Mouse (Mus musculus): ENCODE measurements at regions not wholly inside any gene's neighbourhood (a gene's known extent, or its start where the extent isn't known, plus 50 kb on each side); places are given as distances from the start of the nearest gene placed in this dataset.

DNA sequence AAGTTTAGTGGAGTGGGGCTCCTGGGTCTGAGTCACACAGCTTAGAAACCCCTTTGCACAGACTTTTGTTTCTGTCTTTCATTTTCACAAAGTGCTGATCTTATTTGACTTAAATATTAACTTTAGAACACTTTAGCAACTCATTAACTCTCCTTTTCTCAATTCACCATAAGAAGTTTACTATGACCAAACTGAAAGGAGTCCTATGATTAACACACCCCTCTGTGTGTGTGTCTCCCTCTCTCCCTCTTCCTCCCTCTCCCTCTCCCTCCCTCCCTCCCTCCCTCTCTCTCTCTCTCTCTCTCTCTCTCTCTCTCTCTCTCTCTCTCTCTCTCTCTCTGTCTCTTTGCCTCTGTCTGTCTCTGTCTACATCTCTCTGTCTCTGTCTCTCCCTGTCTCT lies 551.0 kb upstream of the Tenm4 start:
- H3K9me3 ChIP-seq (replicated peaks; ENCODE audit: control insufficient read depth, low read length): no peaks in the 10 kb centered on the region
- no peak for DNase-seq (ENCODE audit: low spot score)
- no peak for ATAC-seq
- H3K27me3 ChIP-seq (replicated peaks; ENCODE audit: control insufficient read depth, insufficient read depth, low read length): no peaks in the 10 kb centered on the region
- no peaks in the 10 kb centered on the region for H3K4me1 ChIP-seq (ENCODE audit: control insufficient read depth, insufficient read depth, low read length)
- no peaks in the 10 kb centered on the region for H3K36me3 ChIP-seq (ENCODE audit: control insufficient read depth, insufficient read depth, low read length)
- H3K27ac ChIP-seq (ENCODE audit: low read depth, low read length): no peak overlapping the region
- no peak overlapping the region for H3K9ac ChIP-seq (ENCODE audit: low read length)
- no peak overlapping the region for H3K4me3 ChIP-seq (ENCODE audit: low read depth, low read length)
- H3K4me2 ChIP-seq (ENCODE audit: low read length): no peak overlapping the region

DNA sequence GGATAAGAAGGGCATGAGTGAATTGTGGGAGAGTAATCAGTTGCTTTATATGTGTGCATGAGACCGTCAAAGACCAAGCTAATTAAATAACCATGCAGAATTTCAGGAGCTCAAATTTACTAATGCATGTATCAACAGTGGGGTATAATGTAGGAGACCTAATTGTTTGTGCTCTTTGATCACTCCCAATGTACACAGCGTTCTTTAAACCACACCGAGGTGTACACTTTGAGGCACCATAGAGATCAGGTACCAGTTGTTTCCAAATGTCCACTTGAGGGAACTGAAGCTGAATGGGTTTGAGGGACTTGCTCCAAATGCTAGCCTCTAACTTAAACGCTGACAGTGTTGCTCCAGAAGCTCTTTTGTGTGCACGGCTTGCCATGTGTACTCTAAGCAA lies 530.4 kb upstream of the Tenm4 start:
- 53% methylated on average over 5 of the region's 5 CpGs for WGBS
- no peak overlapping the region for H3K4me2 ChIP-seq (ENCODE audit: low read length)
- H3K27me3 ChIP-seq (replicated peaks; ENCODE audit: control insufficient read depth, insufficient read depth, low read length): no peaks in the 10 kb centered on the region
- H3K27ac ChIP-seq (ENCODE audit: low read depth, low read length): no peak overlapping the region
- no peak for DNase-seq (ENCODE audit: low spot score)
- no peak for ATAC-seq
- H3K4me3 ChIP-seq (ENCODE audit: low read depth, low read length): no peak overlapping the region
- H3K36me3 ChIP-seq (ENCODE audit: control insufficient read depth, insufficient read depth, low read length): no peaks in the 10 kb centered on the region
- H3K9ac ChIP-seq (ENCODE audit: low read length): no peak overlapping the region
- H3K9me3 ChIP-seq (replicated peaks; ENCODE audit: control insufficient read depth, low read length): no peaks in the 10 kb centered on the region
- H3K4me1 ChIP-seq (ENCODE audit: control insufficient read depth, insufficient read depth, low read length): no peaks in the 10 kb centered on the region

DNA sequence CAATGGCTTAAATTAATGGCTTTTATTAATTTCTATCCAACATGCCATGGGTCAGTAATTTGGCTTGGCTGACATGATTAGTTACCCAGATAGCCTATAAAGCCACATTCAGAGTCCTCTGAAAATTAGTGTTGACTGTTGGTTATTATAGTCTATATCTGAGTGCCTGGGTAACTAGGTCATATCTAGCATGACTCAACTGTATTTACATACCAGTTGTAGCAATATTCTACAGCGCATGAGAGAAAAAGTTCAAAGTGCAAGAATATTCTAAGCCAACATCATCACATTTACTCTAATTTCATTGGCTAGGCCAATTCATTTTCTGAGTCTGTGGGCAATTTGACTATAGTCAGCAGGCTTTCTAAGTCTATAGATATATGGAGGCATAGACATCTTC lies 496.7 kb upstream of the Tenm4 start:
- DNase-seq (ENCODE audit: low spot score): no peak
- no peaks in the 10 kb centered on the region for H3K4me1 ChIP-seq (ENCODE audit: control insufficient read depth, insufficient read depth, low read length)
- H3K9ac ChIP-seq (ENCODE audit: low read length): no peak overlapping the region
- H3K9me3 ChIP-seq (replicated peaks; ENCODE audit: control insufficient read depth, low read length): no peaks in the 10 kb centered on the region
- ATAC-seq: no peak
- 98% methylated on average over 1 of the region's 1 CpGs for WGBS
- H3K4me3 ChIP-seq (ENCODE audit: low read depth, low read length): no peak overlapping the region
- no peak overlapping the region for H3K4me2 ChIP-seq (ENCODE audit: low read length)
- no peak overlapping the region for H3K27ac ChIP-seq (ENCODE audit: low read depth, low read length)
- no peaks in the 10 kb centered on the region for H3K27me3 ChIP-seq (replicated peaks; ENCODE audit: control insufficient read depth, insufficient read depth, low read length)
- no peaks in the 10 kb centered on the region for H3K36me3 ChIP-seq (ENCODE audit: control insufficient read depth, insufficient read depth, low read length)

DNA sequence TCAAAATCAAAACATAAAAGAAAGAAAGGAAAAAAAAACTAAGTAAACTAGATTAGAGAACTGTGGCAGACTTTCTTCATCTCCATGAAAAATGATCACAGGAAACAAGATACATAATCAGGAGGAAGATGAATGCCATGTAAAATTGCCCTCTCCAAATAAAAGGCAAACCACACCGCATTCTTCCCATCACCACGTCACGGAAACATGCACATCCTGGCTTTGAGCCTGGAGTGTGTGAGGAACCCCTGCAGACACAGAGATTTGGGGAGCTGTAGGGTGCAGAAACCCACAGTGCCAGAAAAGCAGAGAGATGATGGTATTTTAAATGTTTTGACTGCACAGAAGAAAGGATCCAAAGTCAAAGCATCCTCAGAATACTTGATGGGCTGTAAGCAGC lies 488.5 kb upstream of the Tenm4 start:
- WGBS: 70% methylated on average over 3 of the region's 3 CpGs

DNA sequence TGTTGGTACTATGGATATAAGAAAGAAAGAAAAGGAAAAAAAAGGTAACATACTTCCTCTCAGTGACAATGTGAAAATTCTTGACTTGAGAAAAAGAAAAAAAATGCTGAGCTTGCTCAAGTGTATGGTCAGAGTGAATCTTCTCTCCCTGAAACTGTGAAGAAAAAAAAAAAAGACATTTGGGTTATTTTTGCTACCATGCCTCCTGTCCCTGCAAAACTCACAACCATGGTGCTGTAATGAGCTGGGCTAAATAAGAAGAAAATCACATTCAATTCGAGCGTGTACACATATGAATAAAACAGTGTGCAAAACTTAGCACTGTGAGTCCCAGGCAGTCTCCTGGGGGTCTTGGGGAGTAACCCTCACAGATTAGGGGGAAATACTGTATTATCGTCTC lies 483.3 kb upstream of the Tenm4 start:
- Histone ChIP-seq H3K4me1 (ENCODE audit: control insufficient read depth, insufficient read depth, low read length) (peaks cover 13% of the 10 kb centered on the region), H3K9ac (ENCODE audit: low read length) (no peak overlapping the region), H3K4me3 (ENCODE audit: low read depth, low read length) (no peak overlapping the region), H3K27ac (ENCODE audit: low read depth, low read length) (no peak overlapping the region), H3K4me2 (ENCODE audit: low read length) (no peak overlapping the region), H3K27me3 (replicated peaks; ENCODE audit: control insufficient read depth, insufficient read depth, low read length) (peaks cover 10% of the 10 kb centered on the region; the same call in 1 of the 2 replicates), H3K9me3 (replicated peaks; ENCODE audit: control insufficient read depth, low read length) (no peaks in the 10 kb centered on the region), H3K36me3 (ENCODE audit: control insufficient read depth, insufficient read depth, low read length) (no peaks in the 10 kb centered on the region)
- no peak for DNase-seq (ENCODE audit: low spot score)
- WGBS: 10% methylated on average over 3 of the region's 3 CpGs
- ATAC-seq: no peak

More for the DNA sequence above, 488.5 kb upstream of the Tenm4 start:
- ATAC-seq (no peak), DNase-seq (ENCODE audit: low spot score) (no peak)
- H3K4me2 ChIP-seq (ENCODE audit: low read length): no peak overlapping the region
- H3K9ac ChIP-seq (ENCODE audit: low read length): no peak overlapping the region
- no peaks in the 10 kb centered on the region for H3K36me3 ChIP-seq (ENCODE audit: control insufficient read depth, insufficient read depth, low read length)
- peaks cover 10% of the 10 kb centered on the region; the same call in 1 of the 2 replicates for H3K27me3 ChIP-seq (replicated peaks; ENCODE audit: control insufficient read depth, insufficient read depth, low read length)
- no peaks in the 10 kb centered on the region for H3K9me3 ChIP-seq (replicated peaks; ENCODE audit: control insufficient read depth, low read length)
- no peak overlapping the region for H3K27ac ChIP-seq (ENCODE audit: low read depth, low read length)
- H3K4me1 ChIP-seq (ENCODE audit: control insufficient read depth, insufficient read depth, low read length): no peaks in the 10 kb centered on the region; the same call in 1 of the 2 replicates
- H3K4me3 ChIP-seq (ENCODE audit: low read depth, low read length): no peak overlapping the region

DNA sequence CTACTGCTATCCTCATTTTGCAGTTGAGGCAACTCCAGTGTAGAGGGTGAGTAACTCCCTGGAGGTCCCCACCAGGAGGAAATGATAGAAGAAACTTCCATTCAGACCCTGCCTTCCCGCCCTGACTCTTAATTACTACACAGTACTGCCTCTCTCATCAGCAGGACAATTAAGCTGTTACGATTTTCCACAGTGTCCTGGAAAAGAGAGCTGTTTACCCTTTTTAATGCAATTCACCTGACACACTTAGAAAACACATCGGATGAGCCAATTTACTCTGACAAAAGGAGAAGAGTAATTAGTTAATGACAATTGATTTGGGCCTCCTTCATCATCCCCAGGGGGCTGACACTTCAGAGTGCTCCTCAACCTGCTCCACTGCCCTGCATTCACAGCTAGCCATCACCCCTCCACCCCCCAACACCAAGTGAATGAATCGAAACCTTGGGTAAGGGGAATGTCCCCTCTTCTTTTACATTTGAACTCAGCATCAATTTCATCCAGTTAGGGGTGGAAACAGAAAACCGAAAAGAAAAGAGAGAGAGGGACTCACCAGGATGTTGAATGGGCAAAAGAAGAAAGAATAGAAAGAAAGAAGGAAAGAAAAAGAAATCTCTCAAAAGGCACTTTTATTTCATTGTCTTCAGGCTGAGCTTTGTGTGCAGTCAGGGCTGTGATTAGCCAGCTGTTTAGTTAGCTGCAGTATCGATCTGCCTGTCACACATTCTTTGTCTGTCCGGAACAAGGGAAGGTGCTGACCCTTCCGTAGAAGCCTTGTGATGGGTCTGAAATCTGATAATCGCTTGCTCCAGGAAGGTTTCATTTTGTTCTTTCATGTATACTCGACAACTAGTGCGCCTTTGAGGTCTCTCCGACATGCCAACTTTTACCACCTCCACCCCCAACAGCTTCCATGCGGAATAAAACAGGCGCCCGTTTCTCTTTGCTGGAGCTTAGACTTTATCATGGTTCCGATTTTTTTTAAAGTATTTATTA lies 482.6 kb upstream of the Tenm4 start:
- Histone ChIP-seq H3K4me2 (ENCODE audit: low read length) (peak overlapping the region; percentile 49), H3K4me1 (ENCODE audit: control insufficient read depth, insufficient read depth, low read length) (peaks cover 13% of the 10 kb centered on the region), H3K9ac (ENCODE audit: low read length) (no peak overlapping the region), H3K27ac (ENCODE audit: low read depth, low read length) (no peak overlapping the region; the same call in 1 of the 2 replicates), H3K4me3 (ENCODE audit: low read depth, low read length) (peak overlapping the region; percentile 23), H3K27me3 (replicated peaks; ENCODE audit: control insufficient read depth, insufficient read depth, low read length) (peaks cover 9% of the 10 kb centered on the region; the same call in 1 of the 2 replicates), H3K9me3 (replicated peaks; ENCODE audit: control insufficient read depth, low read length) (no peaks in the 10 kb centered on the region), H3K36me3 (ENCODE audit: control insufficient read depth, insufficient read depth, low read length) (no peaks in the 10 kb centered on the region)
- DNase-seq (ENCODE audit: low spot score): peak; percentile 61
- ATAC-seq: peak; percentile 78
- 2% methylated on average over 16 of the region's 16 CpGs for WGBS

DNA sequence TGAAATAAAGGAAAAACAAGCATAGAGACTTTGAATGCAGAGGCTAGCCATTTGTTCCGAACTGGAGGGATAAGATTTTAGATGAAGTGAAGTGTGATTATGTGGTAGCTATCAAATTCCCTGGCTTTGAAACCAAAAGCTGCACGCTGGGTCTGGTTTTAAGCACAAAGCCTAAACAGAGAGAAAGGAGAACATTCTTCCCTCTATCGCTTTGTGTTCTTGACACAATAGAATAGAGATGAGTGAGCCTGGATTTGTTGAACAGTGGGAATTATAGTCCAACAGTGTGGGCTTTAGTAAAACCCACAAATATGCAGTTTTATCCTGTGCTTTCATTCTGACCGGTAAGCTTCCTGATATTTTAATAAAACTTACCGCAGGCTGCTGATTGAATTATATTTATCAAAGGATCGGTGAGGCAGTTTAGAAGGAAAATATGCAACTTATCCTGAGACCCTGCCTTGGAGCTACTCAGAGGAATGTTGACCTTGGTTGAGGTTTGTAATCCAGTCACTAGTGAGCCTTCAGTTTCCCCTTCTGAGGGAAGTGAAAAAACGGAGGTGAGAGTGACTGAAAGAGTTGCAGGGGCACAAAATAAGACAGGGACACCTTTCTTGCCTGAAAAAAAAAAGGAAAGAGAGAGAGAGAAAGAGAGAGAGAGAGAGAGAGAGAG lies 481.7 kb upstream of the Tenm4 start:
- H3K27ac ChIP-seq (ENCODE audit: low read depth, low read length): no peak overlapping the region
- no peaks in the 10 kb centered on the region for H3K9me3 ChIP-seq (replicated peaks; ENCODE audit: control insufficient read depth, low read length)
- H3K27me3 ChIP-seq (replicated peaks; ENCODE audit: control insufficient read depth, insufficient read depth, low read length): peaks cover 9% of the 10 kb centered on the region; the same call in 1 of the 2 replicates
- H3K4me2 ChIP-seq (ENCODE audit: low read length): peak overlapping the region; percentile 49
- no peak overlapping the region for H3K9ac ChIP-seq (ENCODE audit: low read length)
- WGBS: 9% methylated on average over 7 of the region's 7 CpGs
- H3K36me3 ChIP-seq (ENCODE audit: control insufficient read depth, insufficient read depth, low read length): no peaks in the 10 kb centered on the region
- DNase-seq (ENCODE audit: low spot score) (peak; percentile 51), ATAC-seq (peak; percentile 45)
- H3K4me3 ChIP-seq (ENCODE audit: low read depth, low read length): peak overlapping the region; percentile 23
- H3K4me1 ChIP-seq (ENCODE audit: control insufficient read depth, insufficient read depth, low read length): peaks cover 13% of the 10 kb centered on the region; the same call in 1 of the 2 replicates

DNA sequence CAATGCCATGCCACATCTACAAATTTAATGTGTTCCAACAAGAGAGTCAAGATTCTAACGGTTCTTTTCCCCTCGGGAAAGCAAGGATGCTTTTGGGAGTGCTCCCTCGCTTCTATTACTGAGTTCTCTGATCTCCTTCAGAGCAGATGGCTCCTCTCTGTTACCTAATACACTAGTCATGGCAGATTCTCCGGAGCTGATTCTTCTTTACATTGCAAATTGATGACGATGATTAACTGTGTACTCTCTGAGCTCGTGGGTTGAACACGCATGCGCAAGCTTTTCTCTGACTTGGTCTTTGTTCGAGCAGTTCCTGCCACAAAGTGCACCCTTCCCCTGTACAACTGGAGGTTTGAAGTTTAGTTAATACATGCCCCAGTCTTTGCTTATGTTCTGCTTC lies 471.5 kb upstream of the Tenm4 start:
- ATAC-seq (no peak), DNase-seq (ENCODE audit: low spot score) (peak; percentile 35)
- Histone ChIP-seq H3K36me3 (ENCODE audit: control insufficient read depth, insufficient read depth, low read length) (no peaks in the 10 kb centered on the region), H3K27ac (ENCODE audit: low read depth, low read length) (no peak overlapping the region), H3K27me3 (replicated peaks; ENCODE audit: control insufficient read depth, insufficient read depth, low read length) (no peaks in the 10 kb centered on the region), H3K4me2 (ENCODE audit: low read length) (no peak overlapping the region), H3K9ac (ENCODE audit: low read length) (no peak overlapping the region), H3K4me3 (ENCODE audit: low read depth, low read length) (no peak overlapping the region), H3K9me3 (replicated peaks; ENCODE audit: control insufficient read depth, low read length) (no peaks in the 10 kb centered on the region), H3K4me1 (ENCODE audit: control insufficient read depth, insufficient read depth, low read length) (no peaks in the 10 kb centered on the region)
- 79% methylated on average over 9 of the region's 9 CpGs for WGBS

DNA sequence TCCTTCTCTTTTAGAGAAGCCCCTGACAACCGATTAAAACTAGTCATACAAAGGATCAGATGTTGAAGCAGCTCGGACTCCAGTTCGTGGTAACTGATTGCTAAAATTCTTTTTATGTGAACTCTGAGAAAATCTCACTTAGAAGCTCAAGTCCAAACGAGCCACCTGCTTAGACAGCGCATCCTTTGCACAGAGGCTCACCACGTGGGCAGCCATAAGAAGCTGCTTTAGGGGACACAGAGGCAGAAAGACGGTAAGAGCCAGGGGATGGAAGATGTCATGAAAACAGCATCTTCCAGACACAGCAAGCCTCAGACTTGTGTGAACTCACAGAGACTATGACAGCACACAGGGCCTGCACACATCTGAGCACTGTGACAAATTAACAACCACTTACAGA lies 461.0 kb upstream of the Tenm4 start:
- DNase-seq (ENCODE audit: low spot score) (no peak), ATAC-seq (no peak)
- Histone ChIP-seq H3K36me3 (ENCODE audit: control insufficient read depth, insufficient read depth, low read length) (no peaks in the 10 kb centered on the region), H3K27me3 (replicated peaks; ENCODE audit: control insufficient read depth, insufficient read depth, low read length) (no peaks in the 10 kb centered on the region), H3K4me3 (ENCODE audit: low read depth, low read length) (no peak overlapping the region), H3K9ac (ENCODE audit: low read length) (no peak overlapping the region), H3K9me3 (replicated peaks; ENCODE audit: control insufficient read depth, low read length) (no peaks in the 10 kb centered on the region), H3K4me2 (ENCODE audit: low read length) (no peak overlapping the region), H3K27ac (ENCODE audit: low read depth, low read length) (no peak overlapping the region), H3K4me1 (ENCODE audit: control insufficient read depth, insufficient read depth, low read length) (no peaks in the 10 kb centered on the region)
- 75% methylated on average over 7 of the region's 7 CpGs for WGBS

All from forebrain, embryonic 14.5 days (tissue).